Mouse (Mus musculus): Measurements from ENCODE around the gene Mrpl54.

DNA sequence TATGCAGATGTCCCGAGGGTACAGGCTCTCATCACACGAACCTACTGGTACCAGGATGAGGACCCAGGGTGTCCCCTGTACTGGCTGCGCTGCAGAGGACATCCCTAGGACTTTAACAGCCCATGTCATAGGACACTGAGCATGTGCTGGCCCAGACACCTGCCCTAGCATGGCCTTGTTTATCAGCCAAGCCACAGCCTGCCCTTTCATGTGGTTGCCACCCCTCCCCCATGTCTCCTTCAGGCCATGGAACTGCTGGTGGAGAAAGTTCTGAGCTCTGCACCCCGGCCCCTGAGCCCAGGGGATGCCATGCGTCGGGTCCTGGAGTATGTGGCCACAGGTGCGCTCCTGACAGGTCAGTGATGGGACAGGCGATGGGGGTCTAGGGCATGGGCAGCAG, 17.3 kb downstream of the Mrpl54 start:
- TF ChIP-seq CTCF (IDR thresholded peaks at IDR 0.05; ENCODE audit: extremely low read depth, insufficient read length, insufficient replicate concordance, low read depth, low read length) (no peak), POLR2A (IDR thresholded peaks at IDR 0.05; ENCODE audit: low read depth, low read length) (no peak)

All from small intestine, adult 2 months (tissue).